Mouse (Mus musculus) G1E (cell line): ENCODE results near the gene Taar1.

Source experiments
- CTCF ChIP-seq: IDR thresholded peaks from 2 replicates; pipeline ENCODE4 v1.5.1; 2012; ENCODE audit warnings: low read depth, low read length, inconsistent platforms, mixed read lengths
- GATA1 ChIP-seq: IDR thresholded peaks from 2 replicates; pipeline ENCODE4 v1.6.1; 2012; ENCODE audit warnings: borderline replicate concordance, low read length, inconsistent platforms, mixed read lengths
- GATA2 ChIP-seq: IDR thresholded peaks from 2 replicates; pipeline ENCODE4 v1.6.1; 2012; ENCODE audit warnings: low read depth, low read length, inconsistent platforms, borderline replicate concordance
- POLR2AphosphoS5 ChIP-seq: IDR thresholded peaks from 2 replicates; pipeline ENCODE4 v1.6.1; 2012; ENCODE audit warnings: low read depth, low read length, inconsistent platforms; ENCODE audit not compliant: insufficient replicate concordance
- TAL1 ChIP-seq: conservative IDR thresholded peaks from 2 replicates; pipeline ENCODE4 v1.6.1; 2012; ENCODE audit warnings: low read depth, low read length, inconsistent platforms, mixed read lengths

DNA sequence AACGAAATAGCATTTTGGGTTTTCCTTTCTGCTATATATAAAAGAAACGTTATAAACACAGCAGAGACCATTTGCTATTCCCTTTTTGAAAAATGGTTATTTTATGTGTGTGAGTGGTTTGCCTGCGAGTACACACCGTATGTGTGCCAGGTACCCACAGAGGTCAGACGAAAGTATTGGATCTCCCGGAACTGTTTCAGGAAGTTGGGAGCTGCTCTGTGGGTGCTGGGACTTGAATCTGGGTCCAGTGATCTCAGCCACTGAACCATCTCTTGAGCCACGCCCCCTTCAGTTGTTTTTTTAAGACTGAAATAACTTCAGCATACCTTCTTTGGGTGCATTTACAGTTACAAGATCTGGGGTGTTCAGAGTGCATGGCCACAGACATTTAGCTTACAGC is 24.8 kb upstream of the Taar1 start:
- TF ChIP-seq CTCF: no peak
- TF ChIP-seq TAL1: no peak
- TF ChIP-seq GATA1: no peak
- TF ChIP-seq POLR2AphosphoS5: no peak
- no peak for TF ChIP-seq GATA2
